Mouse (Mus musculus) layer of hippocampus, adult 18-20 months (tissue): ENCODE measurements around the gene Mok. TPM values are rescaled to one million over a fixed set of nuclear protein-coding genes. Genes with fewer than 3 reads are reported as not detected.
"Not testable (repeated sequence)": the region's sequence is repeated elsewhere in the genome, so short reads cannot be mapped to it uniquely, and the experiment has no call there.

Source experiments
- DNase-seq, 2 experiments: peaks; one replicate each; pipeline ENCODE4 v3.0.0; 2022; ENCODE audit warnings: low spot score in 2 of 2
- long read RNA-seq: library from polyadenylated mRNA; stranded (forward); transcript quantifications from one replicate; pipeline ENCODE4 v2.0.0, GENCODE M21; 2021
- total RNA-seq, 2 experiments: library from RNA; stranded (reverse); gene quantifications; 2 replicates each; pipeline ENCODE4 v1.2.3; 2021

The Mok gene
- 10 to 100 TPM in 1 of 2 experiments, 1 to 10 TPM in 1; 9.6 to 11.9 TPM for total RNA-seq
- long read RNA-seq, partial matches to known transcripts: 0 of 10 reads
- long read RNA-seq, other reads (novel, unspliced or antisense): 10 of 10 reads

DNA sequence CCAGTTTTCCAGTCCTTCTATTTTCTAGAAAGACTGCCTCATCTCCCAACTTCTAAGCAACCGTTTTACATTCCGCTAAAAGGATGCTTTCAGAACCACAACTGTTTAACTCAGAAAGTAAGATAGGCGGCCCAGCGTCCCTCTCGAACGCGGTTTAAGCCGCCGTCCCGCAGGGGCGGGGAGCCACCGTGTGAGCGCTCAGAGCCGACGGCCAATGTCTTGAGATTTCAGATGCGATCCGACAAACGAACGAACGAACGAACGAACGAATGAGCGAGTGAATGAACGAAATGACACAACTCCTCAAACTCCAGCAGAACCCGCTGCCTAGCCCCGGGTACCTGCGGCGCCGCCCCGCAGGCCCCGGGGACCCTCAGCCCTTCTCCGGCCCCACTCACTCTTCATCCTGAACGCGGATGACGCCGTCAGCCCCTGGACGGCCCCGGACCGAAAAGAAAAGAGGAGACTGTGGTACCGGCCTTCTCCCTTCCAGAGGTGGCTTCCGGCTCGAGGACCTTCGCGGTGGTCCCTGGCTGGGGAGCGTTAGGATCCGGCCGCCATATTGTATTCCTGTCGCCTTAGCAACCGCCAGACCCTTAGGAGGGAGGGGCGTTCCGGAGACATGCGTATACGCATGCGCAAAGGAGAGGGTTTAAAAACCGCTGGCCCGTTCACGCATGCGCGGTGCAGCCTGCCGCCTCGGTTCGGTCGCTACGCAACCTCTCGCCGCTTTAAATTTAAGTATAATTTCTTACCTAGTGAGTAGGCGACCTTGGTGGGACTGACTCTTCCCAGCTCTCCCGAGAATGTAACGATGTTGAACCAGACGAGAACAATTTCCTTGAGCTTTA, at the start of gene Mok:
Gene Mok (minus strand): TSS at position 592 of the 851 bp plus-strand sequence.
- peak; percentile 95 to 97 for DNase-seq

DNA sequence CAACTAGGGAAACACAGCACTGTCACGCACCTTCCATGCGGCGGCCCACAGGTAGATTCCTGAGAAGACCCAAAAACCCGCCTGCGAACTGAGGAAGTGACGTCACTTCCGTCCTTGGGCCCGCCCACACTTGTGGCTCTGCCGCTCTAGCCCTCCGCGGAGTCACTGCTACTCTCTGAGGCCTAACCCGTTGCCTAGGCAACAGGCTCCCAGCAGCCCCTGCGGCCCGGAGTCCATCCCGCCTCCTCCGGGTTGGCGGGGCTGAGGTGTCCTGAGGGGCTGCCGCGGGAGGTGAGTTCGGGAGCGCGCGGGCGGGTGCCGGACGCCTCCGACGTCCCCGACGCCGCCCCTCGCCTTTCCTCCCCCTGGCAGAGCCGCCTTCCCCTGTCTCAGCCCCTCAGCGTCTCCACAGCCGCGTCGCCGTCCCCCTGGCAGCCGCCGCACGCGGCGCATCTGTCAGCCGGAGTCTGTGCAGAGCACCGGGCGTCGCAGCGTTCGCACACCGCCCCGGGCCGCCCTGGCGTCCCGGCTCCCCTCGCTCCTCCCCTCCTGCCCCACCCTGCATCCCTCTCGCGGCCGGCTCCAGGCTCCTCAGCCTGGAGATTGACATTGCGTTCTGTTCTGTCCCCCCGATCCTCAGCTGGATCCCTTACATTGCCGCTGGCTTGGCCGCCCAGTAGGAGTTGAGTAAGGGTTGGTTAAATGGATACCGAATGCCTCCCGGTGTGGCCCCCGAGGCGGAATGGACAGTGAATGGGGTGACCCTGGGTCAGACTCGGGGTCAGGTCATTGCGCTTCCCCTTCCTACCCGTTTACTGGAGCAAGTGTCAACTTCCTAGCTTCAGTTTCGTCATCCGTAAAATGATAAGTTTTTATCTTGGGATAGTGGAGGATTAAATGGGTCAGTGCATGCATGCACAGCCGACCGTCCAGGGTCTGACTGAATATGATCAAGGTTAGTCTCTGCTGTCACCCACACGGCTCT, 48.6 kb upstream of the Mok start, which contains the start of the genes Cinp and Tecpr2:
Gene Cinp (minus strand): TSS at position 110 of the 985 bp plus-strand sequence.
Gene Tecpr2 (plus strand): TSS at position 229 of the 985 bp plus-strand sequence.
- peak; percentile 98 to 99 for DNase-seq

DNA sequence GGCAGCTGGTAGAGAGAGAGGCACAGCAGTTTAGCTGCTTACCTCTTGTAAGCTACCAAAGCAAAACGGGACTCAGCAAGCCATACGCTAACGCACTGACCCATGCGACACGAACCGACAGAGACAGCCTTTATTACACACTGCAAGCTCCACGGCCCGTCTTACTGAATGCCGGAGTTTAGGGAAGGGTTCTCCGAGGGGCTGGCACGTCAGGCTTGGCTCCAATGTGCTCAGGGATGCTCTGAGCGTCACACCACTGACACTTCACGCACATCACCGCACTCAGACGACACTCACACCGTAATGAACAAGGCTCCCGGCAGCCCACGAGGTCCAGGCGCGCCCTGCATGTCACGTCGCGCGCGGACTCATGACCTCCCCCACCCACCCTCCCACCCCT, 47.9 kb upstream of the Mok start:
- peak in 1 of 2 experiments; percentile 27 for DNase-seq

DNA sequence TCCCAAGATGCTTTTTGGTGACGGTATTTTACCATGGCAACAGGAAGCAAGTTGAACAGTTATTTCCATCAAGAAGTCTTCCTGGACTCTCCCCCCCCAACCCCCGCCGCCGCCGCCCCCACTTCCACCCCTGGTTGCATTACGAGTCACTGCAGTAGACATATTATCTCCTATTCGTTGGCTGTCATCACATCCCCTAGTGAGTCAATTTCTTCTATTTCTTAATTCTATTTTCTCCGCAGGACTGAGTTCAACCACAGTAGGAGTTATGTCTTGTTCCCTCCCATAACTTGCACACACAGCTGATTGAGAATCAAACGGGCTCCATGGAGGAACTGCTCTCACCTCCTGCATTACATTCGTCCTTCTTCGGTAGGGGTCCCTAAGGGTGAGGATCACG, 47.4 kb upstream of the Mok start:
- DNase-seq: no peak

DNA sequence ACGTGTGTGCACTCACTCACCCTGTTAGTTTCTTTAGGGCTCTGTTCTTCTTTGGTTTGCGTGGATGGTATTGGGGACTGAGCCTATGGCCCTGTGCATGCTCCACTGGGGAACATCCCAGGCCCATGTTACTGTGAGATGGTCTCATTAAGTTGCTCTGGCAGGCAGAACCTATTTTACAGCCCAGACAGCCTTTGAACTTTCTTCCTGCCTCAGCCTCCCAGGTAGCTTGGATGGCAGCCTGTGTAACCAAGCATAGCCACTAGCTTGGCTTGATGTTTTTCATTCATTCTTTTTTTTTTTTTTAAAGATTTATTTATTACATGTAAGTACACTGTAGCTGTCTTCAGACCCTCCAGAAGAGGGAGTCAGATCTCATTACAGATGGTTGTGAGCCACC, 44.5 kb upstream of the Mok start:
- no peak for DNase-seq

DNA sequence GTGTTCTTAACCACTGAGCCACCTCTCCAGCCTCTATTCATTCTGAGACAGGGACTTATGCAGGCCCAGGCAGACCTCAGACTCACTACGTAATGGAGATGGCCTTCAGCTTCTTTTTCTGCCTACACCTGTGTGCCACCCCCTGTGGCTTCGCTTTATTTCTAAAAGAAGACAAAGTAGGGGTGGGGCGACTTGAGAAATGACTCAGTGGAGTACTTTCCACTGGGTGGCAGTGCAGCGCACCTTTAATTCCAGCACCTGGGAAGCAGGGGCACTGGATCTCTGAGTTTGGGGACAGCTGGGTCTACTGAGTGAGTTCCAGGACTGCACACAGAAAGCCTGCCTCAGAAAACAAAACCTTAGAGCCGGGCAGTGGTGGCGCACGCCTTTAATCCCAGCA, 41.6 kb upstream of the Mok start:
- DNase-seq: no peak

DNA sequence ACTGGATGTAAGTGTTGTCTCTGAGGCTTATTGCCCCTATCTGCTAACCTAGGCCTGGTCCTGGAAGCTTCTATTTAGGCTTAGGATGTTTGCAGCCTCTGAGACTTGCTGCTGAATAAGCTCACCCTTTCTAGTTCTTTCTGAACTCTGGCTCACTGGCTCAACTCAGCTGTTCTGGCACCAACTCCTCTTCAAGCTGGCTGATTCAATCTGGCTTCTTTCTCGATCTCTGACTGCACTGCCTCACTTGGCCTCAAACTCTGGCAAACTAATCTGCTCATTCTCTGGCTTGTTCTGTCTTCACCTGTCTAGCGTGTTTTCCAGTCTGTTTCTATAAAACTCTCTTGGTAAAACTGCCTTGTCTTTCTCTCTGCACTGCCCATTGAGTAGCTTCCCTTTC, 34.6 kb upstream of the Mok start:
- no peak for DNase-seq

DNA sequence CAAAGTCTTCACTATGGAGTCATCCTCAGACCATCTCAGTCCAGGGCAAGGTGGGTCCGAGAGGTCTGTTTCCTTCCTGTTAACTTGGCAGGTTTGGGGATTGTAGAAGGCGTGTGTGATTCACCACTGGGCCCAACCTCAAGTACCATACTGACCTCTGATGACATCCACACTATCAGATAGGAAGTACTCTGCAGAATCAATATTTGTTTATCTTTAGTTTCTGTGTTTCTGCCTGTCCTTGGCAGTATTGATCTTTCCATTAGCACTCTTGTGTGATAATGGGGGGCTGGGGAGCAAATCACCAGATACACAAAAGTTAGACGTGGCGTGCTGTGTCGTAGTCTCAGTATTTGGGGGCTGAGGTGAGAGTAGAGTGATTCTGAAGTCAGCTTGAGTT, 30.5 kb upstream of the Mok start:
- no peak for DNase-seq

DNA sequence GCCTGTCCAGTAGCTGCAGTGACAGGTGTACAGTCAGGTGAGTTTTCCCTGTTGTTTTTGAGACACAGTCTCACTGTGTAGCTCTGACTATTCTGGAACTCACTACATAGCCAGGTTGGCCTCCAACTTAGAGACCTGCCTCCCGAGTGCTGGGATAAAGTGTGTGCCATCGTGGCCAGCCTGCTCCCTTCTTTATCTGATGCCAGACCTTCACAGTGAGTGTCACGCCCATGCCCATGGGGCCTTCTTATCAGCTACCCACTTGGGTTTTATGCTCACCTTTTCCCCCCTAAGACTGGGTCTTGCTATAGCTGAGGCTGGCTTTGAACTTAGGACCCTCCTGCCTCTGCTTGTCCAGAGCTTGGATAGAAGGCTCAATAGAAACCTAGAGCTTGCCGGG, 29.4 kb upstream of the Mok start:
- DNase-seq: no peak

DNA sequence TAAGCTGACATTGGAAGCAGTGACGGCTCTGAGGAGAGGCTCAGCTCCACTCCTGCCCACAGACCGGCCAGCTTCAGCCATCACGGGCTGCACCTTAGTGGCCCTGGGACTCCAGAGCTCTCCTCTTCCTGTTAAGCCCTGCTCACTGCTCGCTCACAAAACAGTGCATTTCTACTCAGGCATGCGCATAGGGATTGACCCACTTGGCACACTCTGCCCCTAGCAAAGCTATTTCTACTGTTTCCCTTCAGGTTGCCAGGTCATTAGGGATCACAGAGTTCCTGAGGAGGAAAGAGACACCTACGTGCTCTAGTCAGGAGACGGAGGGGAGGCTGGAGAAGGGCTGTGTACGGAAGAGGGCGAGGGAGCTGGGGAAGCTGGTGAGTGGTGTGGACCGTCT, 25.2 kb upstream of the Mok start:
- peak in 1 of 2 experiments; percentile 46 for DNase-seq

DNA sequence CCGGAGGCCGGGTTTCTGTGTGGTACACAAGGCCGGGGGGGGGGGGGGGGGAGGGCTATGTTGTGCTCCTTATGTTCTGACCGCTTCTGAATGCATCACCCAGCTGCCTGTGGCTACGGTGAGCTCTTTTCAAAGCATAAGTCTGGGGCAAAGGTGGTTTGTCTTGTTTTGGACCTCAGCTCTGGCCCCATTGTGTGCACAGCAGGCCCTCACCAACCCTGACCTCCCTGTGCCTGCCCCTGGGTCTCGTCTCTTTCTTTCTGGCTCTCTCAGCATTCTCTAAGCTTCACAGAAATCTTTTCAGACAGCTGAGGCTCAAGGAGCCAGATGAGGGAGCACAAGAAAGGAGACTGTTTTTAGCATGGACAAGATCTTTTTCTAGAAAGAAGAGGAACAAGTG, 24.8 kb upstream of the Mok start:
- no peak for DNase-seq

DNA sequence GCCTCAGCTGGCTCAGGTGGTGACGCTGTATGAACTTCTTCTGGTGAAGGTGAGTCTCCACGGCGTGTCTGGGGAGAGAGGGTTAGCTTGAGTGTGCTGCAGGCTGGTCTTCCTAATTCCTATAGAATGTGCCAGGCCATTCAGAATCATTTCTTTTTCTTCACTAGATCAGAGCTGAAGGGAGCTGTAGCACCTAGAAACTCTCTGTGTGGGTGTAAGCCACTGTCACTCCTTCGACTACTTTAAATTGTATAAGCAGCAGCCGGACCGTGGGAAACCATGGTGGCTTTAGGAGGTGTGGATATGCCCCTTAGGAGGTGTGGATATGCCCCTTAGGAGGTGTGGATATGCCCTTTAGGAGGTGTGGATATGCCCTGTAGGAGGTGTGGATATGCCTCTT, 23.3 kb upstream of the Mok start:
- no peak for DNase-seq

DNA sequence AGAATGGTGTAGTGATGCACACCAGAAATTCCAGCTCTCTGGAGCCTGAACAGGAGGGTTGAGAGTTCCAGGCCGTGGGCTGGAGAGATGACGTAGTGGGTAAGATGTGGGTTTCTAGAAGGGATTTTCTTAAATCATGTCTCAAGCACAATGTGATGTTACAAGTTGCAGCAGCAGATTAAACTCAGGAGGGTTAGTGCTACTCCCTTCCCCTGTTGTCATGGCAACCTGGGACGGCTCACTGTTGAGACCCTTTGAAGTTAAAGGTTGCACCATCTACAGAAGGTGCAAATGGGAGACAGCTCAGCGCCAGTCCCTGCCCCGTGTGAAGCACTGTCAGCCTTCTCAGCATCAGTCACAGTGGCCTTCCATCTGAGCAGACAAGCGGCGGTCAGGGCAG, 20.5 kb upstream of the Mok start:
- DNase-seq: no peak

DNA sequence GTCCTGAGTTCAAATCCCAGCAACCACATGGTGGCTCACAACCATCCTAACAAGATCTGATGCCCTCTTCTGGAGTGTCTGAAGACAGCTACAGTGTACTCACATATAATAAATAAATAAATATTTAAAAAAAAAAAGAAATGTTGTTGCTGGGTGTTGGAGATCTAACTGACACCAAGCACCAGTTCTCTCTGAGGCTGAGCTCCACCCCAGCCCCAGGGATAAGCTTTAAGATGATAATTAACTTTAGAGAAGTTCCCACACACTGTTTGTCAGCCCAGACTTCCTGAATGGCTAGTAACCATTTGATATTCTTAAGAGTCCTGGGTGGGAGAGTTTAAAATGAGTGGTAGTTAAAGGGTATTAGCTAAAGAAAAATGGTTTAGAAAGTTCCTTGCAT, 19.6 kb upstream of the Mok start:
- no peak for DNase-seq

DNA sequence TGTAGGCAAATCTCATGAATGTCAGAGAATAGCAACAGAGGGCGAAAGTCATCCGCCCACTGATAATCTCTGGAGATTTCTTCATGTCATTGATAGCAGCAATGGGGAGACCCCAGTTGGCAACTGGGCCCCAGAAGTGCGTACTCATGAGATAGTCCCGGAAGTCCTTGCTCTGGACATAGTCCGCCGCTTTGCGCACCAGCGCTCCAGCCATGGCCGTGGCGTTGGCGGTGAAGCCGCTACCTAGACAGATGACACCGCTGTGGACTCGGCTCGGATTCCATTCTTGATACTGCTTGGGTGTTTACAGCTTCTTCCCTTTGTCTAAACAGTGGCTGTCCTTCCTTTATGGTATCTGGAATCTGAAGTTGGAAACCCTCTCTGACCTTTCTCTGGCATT, 17.9 kb upstream of the Mok start:
- not testable (repeated sequence) for DNase-seq

DNA sequence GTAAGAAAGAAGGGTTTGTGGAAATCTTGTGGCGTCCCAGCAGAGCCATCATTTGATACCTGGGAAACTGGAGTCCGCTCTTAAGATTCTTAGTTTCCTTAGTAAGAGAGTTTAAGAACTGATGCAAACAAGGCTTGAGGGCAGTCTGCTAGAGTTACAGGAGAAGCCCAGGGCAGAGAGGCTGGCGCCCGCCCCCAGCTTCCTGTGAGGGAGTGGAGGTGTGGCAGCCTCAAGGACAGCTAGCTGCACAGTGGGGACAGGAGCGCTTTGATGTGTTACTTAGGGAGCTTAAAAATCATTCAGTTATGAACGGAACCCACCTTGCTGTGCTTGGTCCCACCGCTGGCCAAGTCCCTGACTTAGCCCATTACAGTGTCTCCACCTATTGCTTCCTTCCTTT, 16.5 kb upstream of the Mok start:
- DNase-seq: no peak

DNA sequence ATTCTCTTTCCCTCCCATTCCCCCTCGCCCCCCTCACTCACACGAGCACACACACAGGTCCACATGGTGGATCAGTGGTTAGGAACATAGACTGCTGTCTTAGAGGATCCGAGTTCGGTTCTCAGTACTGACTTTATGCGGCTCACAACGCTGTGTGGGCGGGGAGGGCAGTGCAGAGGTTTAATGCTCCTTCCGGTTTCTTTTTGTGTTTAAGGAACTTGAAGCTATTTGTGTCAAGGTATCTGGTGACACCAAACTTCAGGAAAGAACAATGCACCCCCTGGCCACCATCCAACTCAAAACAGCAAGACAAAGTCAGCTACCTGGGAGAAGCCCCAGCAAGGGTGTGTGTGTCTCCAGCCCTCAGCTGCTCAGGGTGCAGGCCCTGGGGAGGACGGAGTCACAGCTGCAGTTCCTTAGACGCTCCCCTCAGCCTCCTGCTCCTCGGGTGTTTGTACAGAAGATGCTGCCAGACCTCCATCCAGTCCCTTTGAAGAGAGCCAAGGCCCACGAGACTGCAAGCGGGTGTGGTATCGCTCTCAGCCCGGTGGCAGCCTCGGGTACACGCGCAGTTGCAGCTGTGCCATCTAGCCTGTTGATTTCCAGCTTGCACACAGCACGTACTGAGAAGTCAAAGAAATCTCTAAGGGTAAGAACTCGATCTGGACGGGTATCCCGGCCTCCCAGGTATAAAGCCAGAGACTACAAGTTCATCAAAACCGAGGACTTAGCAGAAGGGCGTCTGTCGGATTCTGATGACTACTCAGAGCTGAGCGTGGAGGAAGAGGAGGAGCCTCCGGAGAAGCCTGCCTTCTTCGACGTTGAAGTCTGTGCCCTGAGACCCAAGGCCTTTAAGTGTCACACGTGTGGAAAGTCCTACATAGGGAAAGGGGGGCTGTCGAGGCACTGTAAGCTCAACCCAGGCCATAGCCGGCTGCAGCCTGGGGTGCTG, 14.3 kb upstream of the Mok start:
- no peak for DNase-seq

DNA sequence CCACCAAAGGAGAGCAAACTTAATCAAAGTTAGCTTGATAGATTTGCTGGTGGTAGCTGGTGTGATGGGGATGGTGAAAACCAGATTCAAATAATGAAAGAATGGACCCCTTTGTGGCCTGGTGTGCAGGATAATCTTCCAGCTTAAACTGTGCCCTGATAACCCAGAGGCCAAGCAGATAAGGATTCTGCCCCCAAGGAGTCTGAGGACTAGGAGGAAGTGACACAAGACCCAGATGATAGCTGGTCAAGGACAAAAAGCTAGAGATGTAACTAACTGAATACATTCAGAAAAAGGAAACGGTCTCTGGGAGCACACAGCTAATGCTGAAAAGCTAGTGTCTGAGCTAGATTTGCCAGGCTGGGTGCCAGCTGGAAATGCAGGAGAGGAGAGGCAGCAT, 11.2 kb upstream of the Mok start:
- DNase-seq: no peak

DNA sequence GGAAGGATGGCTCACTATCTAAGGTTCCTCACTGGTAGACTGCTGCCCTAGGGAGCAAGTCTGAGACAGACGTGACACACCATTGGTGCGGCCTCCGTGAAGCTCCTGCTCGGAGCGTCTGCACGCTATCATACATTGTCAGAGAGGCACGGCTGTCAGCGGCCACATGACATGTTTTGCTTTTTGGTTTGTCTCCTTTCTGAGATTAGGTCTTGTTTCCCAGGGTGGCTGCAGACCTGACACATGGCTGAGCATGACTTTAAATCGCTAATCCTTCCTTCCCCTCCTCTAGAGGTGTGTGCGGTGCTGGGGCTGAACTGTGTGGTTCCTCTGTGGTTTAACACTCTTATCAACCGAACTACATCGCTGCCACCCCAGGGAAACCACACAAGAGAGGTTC, 10.7 kb upstream of the Mok start:
- no peak for DNase-seq

DNA sequence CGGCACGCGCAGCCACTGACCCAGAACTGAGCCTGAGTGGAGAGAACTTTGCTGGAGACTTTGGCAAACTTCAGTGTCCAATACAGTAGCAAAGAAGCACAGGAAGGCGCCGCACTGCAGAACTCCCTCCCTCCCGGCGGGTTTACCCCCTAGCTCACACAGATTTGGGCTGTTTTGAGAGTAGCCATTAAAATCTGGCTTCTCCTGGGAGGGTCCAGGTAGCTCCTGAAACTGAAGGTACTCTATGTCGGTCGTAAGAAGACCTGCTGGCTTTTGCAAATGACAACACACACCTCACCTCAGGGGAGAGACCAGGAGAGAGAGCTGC, 10.2 kb upstream of the Mok start:
- no peak for DNase-seq
